Comparison of ENCODE assay signal across 32 mouse cellular contexts in genomic region chr14:103657876-103658275, GRCm38 (mm10).
"Had no signal": no experiment of that assay in that cellular context is flagged by ENCODE, and none has a peak within 500 bp of the region (broad histone marks: within the 10 kb centered on the region; RNA-seq: fewer than 3 reads in every experiment).

No protein-coding gene starts in this region.

- H3K36me3 ChIP-seq: heart, embryonic 10.5 days; heart, embryonic 12.5 days; heart, embryonic 13.5 days; heart, embryonic 15.5 days; intestine, embryonic 15.5 days; kidney, embryonic 15.5 days had no signal

- H3K9me3 ChIP-seq: heart, embryonic 10.5 days; heart, embryonic 12.5 days; heart, embryonic 13.5 days; heart, embryonic 15.5 days; hindbrain, embryonic 10.5 days; hindbrain, embryonic 13.5 days; hindbrain, embryonic 15.5 days; intestine, embryonic 15.5 days; kidney, embryonic 15.5 days had no signal

- DNase-seq: heart, postnatal 10 days; heart, postnatal 14 days; heart, postnatal 4 days; kidney, adult 11 months; kidney, adult 18-20 months; kidney, adult 2 months; kidney, adult 8-10 months; kidney, adult 9 months; kidney, postnatal 10 days; kidney, postnatal 14 days; kidney, postnatal 25 days; kidney, postnatal 36 days; kidney, postnatal 4 days; layer of hippocampus, adult 9-11 months; layer of hippocampus, postnatal 36 days had no signal

- H3K4me1 ChIP-seq: heart, embryonic 10.5 days; heart, embryonic 12.5 days; heart, embryonic 15.5 days; intestine, embryonic 15.5 days; kidney, embryonic 15.5 days had no signal

- H3K4me3 ChIP-seq: heart, embryonic 10.5 days; heart, embryonic 12.5 days; heart, embryonic 13.5 days; heart, embryonic 15.5 days; hindbrain, embryonic 10.5 days; hindbrain, embryonic 13.5 days; hindbrain, embryonic 15.5 days; intestine, embryonic 15.5 days; kidney, embryonic 15.5 days; layer of hippocampus, adult 2 months; left cerebral cortex, adult 2 months had no signal

- H3K27me3 ChIP-seq: hindbrain, embryonic 13.5 days; hindbrain, embryonic 15.5 days; intestine, embryonic 15.5 days; kidney, embryonic 15.5 days had no signal

- H3K27ac ChIP-seq: heart, embryonic 10.5 days; heart, embryonic 13.5 days; heart, embryonic 15.5 days; hindbrain, embryonic 10.5 days; hindbrain, embryonic 13.5 days; hindbrain, embryonic 14.5 days; hindbrain, embryonic 15.5 days; hindbrain, postnatal 0 days; intestine, embryonic 15.5 days; kidney, embryonic 15.5 days; kidney, postnatal 0 days; layer of hippocampus, adult 2 months; left cerebral cortex, adult 2 months had no signal

- H3K9ac ChIP-seq: heart, embryonic 12.5 days; heart, embryonic 13.5 days; heart, embryonic 15.5 days; hindbrain, embryonic 13.5 days; hindbrain, embryonic 14.5 days; hindbrain, embryonic 15.5 days; intestine, embryonic 15.5 days; kidney, embryonic 15.5 days had no signal

- H3K4me2 ChIP-seq: heart, embryonic 11.5 days; heart, embryonic 12.5 days; heart, embryonic 13.5 days; heart, embryonic 15.5 days; hindbrain, embryonic 13.5 days; hindbrain, embryonic 14.5 days; hindbrain, embryonic 15.5 days; intestine, embryonic 15.5 days; kidney, embryonic 15.5 days had no signal

- ATAC-seq: hindbrain, postnatal 0 days; inflammation-experienced regulatory T-cells, adult 6 months; intestine, embryonic 15.5 days; intestine, postnatal 0 days had no signal
